Mouse (Mus musculus): ENCODE results near the gene Nckap5.

The Nckap5 gene

DNA sequence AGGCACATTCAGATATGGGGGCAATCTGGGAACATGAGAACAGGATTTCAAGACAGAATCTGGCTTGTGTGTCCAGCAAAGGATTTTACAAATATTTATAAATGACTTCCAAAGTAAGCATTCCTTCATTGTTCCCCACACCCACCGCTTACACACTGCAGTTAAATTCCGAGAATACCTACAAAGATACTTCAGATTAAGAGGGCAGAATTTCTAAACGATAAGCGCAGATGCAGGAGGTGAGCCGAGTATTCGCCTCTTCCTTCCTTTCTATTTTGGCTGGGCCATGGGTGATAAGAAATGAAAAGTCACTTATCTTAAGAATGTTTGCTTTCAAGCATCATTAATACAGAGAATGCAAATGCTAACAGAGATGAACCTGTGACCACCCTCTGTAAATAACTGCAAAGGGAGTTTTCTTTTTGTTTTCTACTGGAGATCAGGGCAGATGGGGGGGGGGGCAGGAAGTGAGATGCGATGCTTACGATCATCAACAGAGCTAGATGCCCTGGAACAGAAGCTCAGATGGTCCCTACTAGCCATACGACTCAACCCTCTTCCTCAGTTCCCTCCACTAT lies 213.0 kb downstream of the Nckap5 start:
- DNase-seq = peak; percentile 76

DNA sequence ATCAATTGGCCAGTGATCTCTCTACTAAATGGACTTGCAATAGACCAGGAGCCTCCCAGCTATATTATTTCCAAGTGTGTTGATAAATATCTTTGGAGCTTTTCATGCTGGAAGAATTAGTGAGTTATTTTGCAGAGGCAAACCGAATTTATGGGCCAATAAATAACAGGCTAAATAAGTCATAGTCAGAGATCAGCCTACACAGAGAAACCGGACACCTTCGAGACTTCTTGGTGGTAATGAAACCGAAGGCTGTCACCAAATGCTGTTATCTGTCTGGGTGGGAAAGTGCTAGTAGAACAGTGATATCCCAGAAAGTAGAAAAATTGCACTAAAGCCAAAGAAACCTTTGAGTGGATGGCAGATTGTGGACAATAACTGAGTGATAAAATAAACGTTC lies 213.6 kb downstream of the Nckap5 start:
- DNase-seq = no peak

DNA sequence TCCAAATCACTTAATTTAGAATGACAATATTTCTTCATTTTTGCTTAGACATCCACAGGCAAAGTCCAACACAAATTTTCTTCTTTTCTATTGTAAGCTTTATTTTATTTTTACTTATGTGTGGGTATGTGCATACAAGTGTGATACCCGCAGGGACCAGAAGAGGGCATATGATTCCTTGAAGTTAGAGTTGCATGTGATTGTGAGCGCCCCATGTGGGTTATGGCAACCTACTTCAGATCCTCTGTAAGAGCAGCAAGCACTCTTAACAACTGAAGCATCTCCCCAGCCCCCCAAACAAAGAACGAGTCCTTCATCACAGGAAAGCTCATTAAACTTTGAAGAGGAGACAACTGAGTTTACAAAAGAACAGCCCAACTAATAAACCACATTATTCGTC lies 217.7 kb downstream of the Nckap5 start:
- no peak for DNase-seq

DNA sequence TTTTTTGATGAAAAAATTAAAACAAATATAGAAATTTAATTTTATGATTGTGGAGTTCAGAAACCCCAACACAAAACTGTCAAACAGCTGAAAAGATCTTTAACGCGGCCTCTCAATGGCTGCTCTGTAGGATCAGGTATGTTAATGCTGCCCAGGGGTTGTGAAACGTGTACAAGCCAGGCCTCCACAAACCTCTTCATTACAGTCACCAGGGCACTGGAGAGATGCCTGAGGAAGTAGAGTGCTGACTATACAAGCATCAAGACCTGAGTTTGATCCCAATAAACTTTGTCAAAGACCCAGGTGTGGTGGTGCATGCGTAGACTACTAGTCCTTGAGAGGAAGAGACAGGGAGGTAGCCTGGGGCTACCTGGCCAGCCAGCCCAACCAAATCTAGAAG lies 222.0 kb downstream of the Nckap5 start:
- no peak for DNase-seq

DNA sequence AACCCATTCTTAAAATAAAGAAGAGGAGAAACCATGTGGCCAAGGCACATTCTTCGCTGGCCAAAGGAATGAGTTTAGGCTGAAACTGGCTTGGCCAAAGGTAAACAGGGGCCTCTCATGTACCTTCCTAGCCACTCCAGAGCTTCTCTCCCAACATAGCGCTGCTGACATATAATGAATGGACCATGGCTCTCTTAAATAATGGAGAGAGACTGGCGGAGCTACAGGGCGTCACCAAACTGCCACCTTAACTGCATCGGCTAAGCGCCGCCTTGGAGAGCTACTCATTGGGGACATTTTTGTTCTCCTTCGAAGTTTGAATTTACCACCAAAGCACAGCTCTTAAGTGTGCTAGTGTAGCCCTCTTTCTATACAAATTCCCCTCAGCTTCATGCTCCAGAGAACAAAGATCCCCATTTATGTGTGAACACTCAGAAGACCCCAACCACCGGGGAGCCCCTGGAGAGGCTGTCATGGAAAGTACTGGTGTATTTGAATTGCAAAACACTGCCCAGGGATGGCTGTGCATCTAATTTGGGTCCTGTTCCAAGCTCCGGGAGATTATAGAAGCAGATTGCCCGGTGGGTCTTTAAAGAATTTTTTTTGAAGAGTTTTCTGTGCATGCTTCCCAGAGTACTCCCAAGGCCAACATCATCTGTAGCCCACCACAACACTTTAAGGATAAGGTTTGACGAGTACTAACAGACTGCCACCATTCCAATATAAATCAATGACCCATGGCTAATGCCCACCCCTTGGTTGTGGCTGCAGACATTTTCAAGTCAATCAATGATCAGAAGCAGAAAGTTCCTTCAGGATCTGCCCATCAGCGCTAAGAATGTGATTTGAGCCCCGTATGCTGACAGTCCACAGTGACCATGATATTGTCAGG lies 224.2 kb downstream of the Nckap5 start:
- DNase-seq = no peak

DNA sequence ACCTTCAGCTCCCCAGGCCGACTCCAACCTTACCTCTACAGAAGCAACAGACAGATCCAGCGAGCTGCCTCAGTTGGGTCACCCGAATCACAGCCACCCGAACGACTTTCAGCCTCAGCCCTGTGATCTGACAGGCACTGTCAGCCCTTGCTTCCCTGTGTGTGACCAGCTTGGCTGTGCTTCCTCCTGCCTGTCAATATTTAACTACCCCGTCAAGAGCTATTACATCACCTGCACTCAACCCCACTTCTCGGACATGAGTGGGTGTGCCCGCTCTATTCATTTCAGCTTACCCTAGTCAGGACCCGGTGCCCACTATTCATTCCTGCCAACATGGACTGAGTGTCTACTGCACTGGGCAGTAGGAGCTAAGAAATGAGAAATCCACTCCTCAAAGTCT lies 226.0 kb downstream of the Nckap5 start:
- DNase-seq = peak; percentile 87

DNA sequence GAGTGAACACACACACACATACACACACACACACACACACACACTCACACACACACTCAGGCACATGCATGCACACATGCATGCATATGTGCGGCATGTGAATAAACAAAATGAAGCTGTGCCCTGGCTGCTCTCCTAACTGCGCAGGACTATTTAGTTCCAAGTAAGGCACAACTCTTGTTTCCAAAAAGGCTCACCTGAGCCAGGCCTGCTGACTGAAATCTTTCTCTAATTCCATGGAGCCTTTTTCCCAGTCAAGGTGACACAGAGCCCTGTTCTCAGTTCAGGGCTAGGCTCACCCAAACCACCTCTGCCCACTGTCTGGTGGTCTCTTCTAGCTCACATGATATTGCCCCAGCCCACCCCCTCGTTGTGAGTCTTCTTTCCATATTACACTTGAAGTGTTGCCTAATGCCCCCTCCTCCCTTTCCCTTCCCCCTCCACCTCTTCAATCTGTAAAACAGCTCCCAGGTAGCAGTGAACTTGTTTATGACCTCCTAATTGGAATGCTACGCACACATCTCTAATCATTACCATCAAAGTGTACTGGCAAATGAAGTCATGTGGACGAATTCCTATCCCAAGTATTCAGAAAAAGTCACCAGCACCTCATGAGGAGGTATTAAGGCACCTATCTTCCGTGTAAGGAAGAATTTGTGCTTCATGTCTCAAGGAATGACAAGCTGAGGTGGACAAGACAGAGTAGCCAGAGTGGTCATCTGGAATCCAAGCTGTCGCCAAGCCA lies 226.7 kb downstream of the Nckap5 start:
- DNase-seq = no peak

DNA sequence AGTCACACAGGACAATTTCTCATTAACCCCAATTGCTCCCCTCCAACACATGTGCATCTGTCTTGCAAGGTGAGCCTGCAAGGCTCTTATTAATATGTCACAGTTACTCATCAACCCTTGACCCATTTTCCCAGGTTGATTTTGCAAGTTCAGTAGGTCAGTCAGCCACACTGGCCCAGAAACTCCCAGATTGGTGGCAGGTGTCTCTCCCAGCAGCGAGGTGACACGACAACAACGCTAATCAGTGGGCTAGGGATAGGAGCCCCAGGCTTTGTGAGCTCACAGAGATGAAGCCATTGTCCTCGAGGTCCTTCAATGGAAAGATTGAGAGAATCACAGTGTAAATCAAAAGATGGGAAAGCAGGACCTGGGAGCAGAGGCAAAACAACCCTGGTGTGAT lies 230.0 kb downstream of the Nckap5 start:
- no peak for DNase-seq

DNA sequence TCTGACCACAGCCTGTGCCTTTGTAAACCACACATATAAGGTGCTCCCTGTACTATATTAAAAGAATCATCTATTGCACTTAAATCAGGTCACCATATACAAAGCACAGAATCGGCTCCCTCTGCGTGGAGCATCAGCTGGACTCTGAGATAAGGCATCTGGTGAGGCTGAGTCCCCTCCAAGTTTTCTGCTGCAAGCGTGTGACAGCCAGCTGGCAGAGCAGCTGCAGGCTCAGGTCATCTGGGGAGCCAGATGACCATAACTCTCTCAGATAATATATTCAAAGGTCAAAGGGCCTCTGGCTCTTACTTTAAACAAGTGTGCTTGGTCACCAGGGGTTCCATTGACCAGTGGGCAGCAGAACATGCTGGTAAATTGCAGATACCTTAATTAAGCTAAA lies 233.2 kb downstream of the Nckap5 start:
- DNase-seq = no peak

DNA sequence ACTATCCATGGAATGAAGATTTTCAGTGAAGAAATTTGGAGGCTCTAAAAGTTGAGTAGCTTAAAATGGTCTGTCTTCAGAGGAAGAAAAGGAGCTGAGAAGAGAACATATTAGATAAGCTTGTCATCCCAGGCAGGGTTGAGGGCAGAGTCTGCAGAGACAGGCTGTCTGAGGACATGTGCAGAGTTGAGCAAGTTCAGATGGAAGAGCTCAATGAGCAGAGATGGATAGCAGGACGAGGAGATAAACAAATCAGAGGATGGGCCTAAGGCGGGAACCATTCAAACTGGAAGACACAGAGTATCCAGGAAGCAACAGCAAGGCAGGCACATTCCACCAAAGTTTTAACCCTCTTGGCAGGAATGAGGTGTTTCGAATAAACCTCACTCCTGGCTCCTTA lies 235.8 kb downstream of the Nckap5 start:
- peak; percentile 30 for DNase-seq

DNA sequence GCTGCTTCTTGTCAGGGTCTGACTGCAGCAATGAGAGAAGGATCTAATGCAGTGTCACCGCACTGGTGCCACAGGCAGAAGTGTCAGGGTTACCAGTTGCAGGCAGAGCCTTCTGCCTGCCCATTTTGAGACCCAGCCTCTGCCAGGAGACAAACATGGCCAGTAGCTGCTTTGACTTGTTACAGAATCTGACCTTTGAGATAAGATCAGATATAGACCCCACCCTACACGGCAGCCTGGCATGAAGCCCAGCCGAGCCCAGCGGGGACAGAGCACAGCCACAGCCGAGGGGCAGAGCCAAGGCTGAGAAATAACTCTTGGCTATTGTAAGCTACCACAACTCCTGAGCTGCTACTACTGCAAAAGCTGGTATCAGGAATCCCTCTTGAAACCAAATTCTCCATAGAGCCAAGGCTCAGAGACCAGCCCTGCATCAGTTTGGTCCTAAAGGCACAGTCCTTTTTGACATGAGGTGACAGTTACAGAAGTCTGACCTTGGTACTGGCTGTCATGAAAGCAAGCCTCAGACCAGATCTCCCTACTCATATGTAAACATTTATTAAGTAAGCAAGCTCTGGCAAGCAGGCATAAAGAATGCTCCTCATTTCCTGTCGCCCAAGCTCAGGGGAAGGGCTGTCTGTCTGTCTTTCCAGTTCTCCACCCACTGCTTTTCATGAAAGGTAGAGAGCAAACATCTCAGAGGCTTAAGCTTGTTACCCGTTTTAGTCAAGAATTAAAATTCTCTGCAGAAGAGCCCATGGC lies 237.4 kb downstream of the Nckap5 start:
- peak; percentile 91 for DNase-seq

DNA sequence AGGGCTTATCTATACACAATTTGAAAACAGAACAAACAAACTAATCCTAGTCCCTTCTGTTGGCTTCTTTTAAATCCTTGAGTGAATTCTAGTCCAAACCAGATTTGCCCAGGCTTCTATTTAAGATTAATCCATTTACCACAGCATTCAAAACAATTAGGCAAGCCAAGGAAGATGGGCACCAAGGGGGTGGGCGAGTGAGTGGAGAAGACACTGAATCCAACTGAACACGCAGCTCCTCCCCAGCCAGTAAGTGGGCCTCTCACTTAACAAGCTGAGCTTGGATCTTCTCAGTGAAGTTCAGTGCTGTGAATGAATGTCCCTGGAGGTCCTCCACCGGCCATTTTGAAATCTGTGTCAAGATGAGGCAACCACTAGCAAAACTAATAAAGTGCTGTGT lies 239.7 kb downstream of the Nckap5 start:
- DNase-seq = no peak

DNA sequence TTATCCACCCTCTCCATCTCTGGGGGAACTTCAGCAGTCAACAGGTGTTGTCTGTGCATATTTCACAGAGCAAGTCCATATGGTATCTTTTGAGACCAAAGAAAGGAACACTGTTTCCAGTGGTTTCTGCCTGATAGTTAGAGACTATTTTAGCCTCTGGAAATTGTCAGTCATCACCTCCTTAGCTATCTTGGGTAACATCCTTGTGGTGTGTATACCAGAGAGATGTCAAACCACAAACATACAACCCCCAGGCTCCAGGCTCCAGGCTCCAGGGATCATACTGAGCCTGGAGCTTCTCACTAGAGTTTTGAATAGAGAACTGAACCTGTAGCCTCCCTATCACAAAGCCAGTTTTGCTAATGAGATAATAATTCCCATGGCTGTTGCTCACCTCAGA lies 252.4 kb downstream of the Nckap5 start:
- DNase-seq = peak; percentile 40

DNA sequence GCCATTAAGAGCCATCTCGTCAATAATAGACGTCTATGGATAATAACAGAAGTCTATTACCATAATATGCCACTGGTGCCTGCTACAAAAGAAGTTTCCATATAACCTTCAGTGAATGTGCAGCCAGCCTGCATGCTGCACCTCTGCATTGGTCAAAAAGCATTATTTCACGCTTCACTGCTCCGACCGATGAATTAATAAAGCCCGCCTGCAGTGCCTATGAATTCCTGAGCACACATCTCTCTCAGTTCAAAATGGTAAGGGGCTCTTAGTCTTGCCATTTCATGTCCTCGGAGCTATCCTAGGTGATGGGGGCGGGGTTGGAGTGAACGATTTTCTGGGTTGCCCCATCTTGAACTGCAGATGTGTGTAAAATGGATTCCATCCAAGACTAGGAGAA lies 256.3 kb downstream of the Nckap5 start:
- no peak for DNase-seq

DNA sequence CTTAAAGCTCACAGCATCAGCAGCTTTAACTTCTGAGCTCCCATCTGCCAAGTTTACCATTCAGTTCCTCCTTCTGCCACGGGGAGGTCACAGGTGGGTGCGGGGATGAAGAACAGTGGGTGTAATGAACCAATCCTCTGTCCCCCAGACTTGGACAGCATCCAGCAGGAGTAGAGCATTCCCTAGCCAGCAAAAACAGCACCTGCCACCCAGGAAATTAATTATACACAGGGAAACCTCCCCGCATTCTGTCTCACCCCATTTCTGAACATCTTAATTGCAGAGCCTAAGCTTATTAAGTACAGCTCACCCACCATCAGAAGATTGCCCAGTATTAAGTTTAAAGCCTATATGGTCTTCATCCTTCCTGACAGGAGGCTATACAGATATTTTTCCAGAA lies 256.9 kb downstream of the Nckap5 start:
- no peak for DNase-seq

DNA sequence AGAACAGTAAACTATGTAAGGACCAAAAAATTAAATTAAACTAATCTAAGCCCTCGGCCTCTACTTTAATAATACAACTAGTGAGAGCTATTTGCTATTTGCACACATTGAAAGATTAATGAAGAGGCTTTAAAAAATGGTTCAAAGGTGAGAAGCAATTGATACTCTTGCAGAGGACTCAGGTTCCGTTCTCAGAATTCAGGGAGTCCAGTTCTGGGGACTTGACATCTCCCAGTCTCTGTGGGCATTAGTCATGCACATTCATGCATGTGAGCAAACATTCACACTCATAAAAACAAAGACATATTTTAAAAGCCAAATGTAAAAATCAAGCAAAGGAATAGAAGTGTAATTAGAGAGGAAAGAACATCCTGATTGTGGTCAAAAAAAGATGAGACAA lies 257.5 kb downstream of the Nckap5 start:
- DNase-seq = no peak

DNA sequence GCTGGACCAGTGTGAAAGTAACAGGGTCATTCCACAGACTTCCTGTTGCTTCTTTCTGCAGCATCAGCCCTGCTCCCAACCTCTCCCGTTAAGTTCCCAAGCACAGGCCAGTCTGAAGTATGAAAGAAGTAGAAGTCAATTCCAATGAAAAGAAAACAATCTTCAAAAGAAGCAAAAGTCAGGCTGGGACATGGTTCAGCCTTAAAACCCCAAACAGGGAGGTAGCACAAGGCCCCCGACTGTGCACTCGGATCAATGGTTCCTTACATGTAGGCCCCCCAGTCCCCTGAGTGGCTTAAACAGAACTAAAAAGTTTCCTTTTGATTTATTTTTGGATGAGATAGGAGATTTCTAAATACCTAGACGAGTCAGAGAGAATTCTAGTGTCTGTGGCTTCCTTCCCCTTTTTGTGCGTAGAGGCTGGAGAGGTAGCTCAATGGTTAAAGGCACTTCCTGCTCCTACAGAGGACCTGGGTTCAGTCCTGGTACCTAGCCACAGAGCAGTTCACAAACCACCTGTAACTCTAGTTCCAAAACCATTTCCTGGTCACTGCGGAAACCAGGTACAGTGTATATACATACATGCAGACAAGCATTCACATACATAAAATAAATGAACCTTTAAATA lies 260.9 kb downstream of the Nckap5 start:
- no peak for DNase-seq

DNA sequence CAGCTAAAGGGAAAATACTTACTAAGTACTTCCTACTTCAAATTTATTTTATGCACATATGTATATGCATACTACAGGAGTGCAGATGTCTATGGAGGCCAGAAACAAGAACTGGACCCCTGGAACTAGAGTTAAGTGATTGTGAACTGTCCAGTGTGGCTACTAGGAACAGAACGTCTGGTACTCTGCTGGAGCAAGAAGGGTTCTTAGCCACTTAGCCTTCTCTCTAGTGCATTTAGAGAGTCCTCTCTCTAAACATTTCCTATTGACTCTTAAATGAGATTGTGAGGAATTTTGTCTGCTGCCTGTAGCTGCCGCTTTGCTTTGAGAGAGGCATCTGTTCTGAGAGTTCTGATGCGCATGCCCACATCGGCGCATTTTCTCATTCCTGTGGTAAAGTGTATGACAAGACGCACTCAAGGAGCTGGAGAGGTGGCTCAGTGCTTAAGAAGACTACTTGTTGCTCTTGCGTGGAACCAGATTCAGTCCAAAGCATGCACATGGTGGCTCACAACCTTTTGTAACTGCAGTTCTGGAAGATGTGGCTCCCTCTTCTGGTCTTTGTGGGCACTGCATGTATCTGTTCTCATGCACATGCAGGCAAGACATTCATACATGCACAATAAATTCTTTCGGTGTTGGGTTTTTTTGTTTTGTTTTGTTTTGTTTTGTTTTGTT lies 261.9 kb downstream of the Nckap5 start:
- DNase-seq = peak; percentile 90

DNA sequence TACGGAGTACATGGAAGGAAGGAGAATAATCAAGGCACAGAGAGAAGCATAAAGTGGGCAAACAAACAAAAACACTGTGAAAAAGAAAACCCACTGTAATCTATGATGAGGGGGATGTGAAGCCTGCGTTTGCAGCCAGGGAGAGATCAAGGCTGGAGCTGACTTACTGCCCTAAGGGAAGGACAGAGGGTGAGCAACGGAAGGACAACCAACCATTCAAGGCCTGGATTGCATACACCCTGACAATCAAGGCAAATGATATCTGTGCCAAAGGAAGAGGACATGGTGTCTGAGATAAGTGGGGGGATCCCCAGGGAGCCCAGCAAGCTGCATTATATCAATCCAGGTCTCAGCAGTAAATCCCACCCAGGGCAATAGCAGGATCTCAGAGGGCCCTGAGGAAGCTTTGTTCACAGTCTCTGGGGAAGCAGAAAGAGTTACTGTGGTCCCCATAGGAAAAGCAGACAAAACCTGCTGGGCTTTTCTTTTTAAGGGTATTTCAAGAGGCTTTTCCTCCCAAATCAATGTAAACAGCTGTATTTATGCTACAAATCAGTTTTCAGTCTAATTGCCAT lies 265.4 kb downstream of the Nckap5 start:
- no peak for DNase-seq

DNA sequence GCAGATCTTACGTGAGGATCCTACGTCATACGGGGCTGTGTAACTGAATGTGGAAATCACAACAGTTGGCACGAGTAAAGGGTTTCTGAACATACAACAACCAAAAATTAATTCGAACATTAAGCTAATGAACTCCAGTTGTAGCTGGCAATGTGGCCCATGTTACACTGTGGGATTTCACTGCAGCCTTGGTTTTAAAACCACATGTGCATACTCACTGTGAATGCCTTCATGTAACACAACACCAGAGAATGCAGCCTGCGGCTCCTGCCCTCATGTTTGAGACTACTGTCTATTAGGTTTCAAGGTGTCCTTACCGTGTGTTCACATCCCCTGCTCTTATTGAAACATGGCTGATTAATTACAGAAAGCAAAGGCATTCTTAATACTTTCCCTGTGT lies 269.7 kb downstream of the Nckap5 start:
- no peak for DNase-seq

DNA sequence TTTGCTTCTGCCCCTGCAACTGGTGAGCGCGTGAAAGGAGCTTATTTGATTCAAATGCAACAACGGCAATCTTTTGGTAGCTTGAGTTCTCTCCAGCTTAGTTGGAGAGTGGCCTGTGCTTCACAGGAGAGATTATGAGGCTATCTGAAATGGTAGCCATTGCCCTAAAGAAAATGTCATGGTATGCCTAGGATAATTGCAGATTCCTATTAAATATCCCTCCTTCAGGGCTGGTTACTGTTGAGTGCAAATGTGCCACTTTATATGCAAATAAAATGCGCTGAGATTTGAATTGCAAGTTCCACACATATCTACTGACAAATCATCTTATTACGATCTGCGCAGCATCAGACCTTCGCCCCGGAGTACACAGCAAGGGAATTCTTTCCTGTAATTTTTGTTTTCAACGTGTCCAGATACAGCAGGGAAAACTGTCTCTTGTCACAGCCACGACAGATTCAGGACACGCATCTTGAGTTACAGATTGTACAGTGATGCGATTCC lies 272.8 kb downstream of the Nckap5 start:
- DNase-seq = no peak

DNA sequence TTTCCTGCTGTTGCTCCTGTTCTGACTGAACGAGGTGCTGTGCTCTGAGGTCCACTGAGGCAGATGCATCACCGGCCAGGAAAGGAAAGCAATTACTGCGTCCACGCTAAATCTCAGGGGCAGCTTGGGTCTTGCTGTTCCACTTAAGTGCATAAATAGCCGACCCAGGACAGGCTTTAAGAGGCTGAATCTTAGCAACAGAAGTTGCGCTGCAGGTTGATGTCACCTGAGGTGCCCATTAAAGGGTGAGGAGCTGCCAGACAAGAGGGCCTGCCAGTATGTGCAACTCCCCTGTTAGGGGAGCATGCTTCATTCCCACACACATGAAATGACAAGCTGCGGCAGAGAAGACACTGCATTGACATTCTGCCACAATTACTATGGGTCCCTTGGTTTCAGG lies 282.6 kb downstream of the Nckap5 start:
- no peak for DNase-seq
